Mouse (Mus musculus) stomach, embryonic 15.5 days (tissue): Measurements from ENCODE around the gene 2300002M23Rik. TPM values are rescaled to one million over a fixed set of nuclear protein-coding genes. Genes with fewer than 3 reads are reported as not detected.
A peak's percentile ranks its signal among the peaks of the same experiment; 100 is the strongest.

Source experiments
- ATAC-seq: fragments of 200-750 bp; cut with Nextera tagmentation; 2 replicates; pipeline ENCODE4 v1.8.0; 2017; ENCODE audit warnings: low read depth, moderate number of reproducible peaks, moderate TSS enrichment; ENCODE audit not compliant: insufficient read depth, low FRiP score
- H3K27ac ChIP-seq: fragments of 300-500 bp; sonication (generic); 2 replicates; pipeline ENCODE4 v1.5.1; 2015; ENCODE audit warnings: mild to moderate bottlenecking, inconsistent platforms
- H3K27me3 ChIP-seq: fragments of 300-500 bp; sonication (generic); replicated peaks from 2 replicates; pipeline ENCODE4 v1.6.1; 2015; ENCODE audit warnings: inconsistent platforms
- H3K36me3 ChIP-seq: fragments of 300-500 bp; sonication (generic); 2 replicates; pipeline ENCODE4 v1.6.1; 2015; ENCODE audit warnings: inconsistent platforms
- H3K4me1 ChIP-seq: fragments of 300-500 bp; sonication (generic); 2 replicates; pipeline ENCODE4 v1.6.1; 2015; ENCODE audit warnings: inconsistent platforms
- H3K4me2 ChIP-seq: fragments of 300-500 bp; sonication (generic); 2 replicates; pipeline ENCODE4 v1.6.1; 2015; ENCODE audit warnings: mild to moderate bottlenecking, inconsistent platforms
- H3K4me3 ChIP-seq: fragments of 300-500 bp; sonication (generic); replicated peaks from 2 replicates; pipeline ENCODE4 v1.5.1; 2015; ENCODE audit warnings: inconsistent platforms
- H3K9ac ChIP-seq: fragments of 300-500 bp; sonication (generic); 2 replicates; pipeline ENCODE4 v1.6.1; 2015; ENCODE audit warnings: inconsistent platforms
- H3K9me3 ChIP-seq: fragments of 300-500 bp; sonication (generic); 2 replicates; pipeline ENCODE4 v1.6.1; 2016; ENCODE audit warnings: inconsistent platforms
- WGBS: fragments of 180-500 bp; shearing (Covaris S2); methylation state at CpG from one replicate; pipeline ENCODE4 v1.1.7; 2015; 5-methylcytosine and 5-hydroxymethylcytosine counted together
- polyA plus RNA-seq: library from polyadenylated mRNA; unstranded; fragments of >200 nt; fragmentation: Nextera tagmentation; extraction: Ambion mirVana; gene quantifications from 2 replicates; pipeline ENCODE4 v1.2.1, GENCODE M21; 2015

2300002M23Rik gene
- polyA plus RNA-seq, 1 experiment from 2014 or later, result 36.1 TPM

DNA sequence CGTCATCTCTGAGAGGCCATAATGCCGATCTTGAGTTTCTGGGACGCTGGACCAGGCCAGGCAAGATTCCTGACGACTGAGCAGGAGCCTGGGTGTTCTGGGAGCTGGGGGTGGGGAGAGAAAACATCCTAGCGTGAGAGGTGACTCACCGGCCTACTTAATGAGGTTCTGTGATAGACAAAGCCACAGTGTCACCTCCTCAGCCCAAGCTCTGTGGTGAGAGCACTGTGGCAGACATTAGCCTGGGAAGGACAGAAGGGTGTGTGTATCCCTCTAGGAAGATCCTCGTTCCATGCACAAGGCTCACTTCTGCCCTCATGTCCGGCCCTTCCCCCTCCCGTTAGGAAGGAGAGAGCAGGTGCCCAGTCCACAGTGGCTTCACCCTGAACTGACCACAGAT lies 9.9 kb upstream of the 2300002M23Rik start:
- Histone ChIP-seq H3K4me2 (peak overlapping the region; percentile 19; the same call in 1 of the 2 replicates), H3K9me3 (no peaks in the 10 kb centered on the region), H3K9ac (no peak overlapping the region), H3K4me3 (no peak overlapping the region), H3K4me1 (no peaks in the 10 kb centered on the region), H3K36me3 (no peaks in the 10 kb centered on the region), H3K27me3 (no peaks in the 10 kb centered on the region), H3K27ac (peak overlapping the region; percentile 57; the same call in 1 of the 2 replicates)
- no peak for ATAC-seq
- 62% methylated on average over 9 of the region's 9 CpGs for WGBS

DNA sequence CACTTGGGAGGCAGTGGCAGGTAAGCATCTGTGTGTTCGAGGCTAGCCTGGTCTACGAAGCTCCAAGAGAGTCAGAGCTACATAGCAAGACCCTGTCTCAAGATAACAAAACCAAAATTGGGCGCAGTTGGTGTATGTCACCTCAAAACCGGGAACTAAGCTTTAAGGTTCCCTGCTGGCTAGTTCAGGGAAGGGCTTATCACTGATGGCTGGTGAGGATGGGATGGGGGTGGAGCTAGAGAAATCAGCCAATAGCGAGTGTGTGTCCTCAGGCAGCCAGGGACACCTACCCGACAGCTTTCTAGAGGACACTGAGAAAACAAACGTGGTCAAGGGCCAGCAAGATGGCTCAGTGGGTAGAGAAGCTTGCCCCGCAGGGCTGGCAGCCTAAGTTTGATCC lies 9.0 kb upstream of the 2300002M23Rik start:
- whole genome bisulfite sequencing, result 62% methylated on average over 8 of the region's 8 CpGs
- Histone ChIP-seq H3K4me3 (no peak overlapping the region), H3K4me2 (no peak overlapping the region), H3K4me1 (no peaks in the 10 kb centered on the region), H3K27ac (no peak overlapping the region), H3K9me3 (no peaks in the 10 kb centered on the region), H3K36me3 (no peaks in the 10 kb centered on the region), H3K9ac (no peak overlapping the region), H3K27me3 (no peaks in the 10 kb centered on the region)
- ATAC-seq, result no peak

DNA sequence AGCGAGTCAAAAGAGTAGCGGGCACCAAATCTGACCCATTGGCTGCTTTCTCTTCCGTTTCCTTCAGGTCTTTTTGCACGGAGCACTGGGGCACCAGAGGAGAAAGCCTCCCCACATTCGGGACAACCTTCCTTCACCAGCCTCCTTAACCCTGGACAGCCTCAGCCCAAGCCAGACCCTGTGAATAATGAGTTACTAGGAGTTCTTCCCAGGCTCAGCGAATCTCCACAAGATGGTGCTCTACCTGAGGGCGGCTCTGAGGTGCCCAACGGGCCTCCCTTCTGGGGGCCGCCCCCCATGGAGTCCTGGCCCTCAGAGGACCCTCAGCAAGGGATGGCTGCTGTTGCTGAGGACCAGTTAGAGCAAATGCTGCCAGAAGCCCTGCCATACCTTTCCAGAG lies 517 bp downstream of the 2300002M23Rik start:
- Histone ChIP-seq H3K4me2 (no peak overlapping the region), H3K9ac (no peak overlapping the region), H3K27me3 (peaks cover 18% of the 10 kb centered on the region), H3K4me3 (no peak overlapping the region), H3K9me3 (no peaks in the 10 kb centered on the region), H3K36me3 (no peaks in the 10 kb centered on the region), H3K4me1 (peaks cover 13% of the 10 kb centered on the region), H3K27ac (no peak overlapping the region)
- 27% methylated on average over 9 of the region's 9 CpGs for WGBS
- ATAC-seq, result no peak

DNA sequence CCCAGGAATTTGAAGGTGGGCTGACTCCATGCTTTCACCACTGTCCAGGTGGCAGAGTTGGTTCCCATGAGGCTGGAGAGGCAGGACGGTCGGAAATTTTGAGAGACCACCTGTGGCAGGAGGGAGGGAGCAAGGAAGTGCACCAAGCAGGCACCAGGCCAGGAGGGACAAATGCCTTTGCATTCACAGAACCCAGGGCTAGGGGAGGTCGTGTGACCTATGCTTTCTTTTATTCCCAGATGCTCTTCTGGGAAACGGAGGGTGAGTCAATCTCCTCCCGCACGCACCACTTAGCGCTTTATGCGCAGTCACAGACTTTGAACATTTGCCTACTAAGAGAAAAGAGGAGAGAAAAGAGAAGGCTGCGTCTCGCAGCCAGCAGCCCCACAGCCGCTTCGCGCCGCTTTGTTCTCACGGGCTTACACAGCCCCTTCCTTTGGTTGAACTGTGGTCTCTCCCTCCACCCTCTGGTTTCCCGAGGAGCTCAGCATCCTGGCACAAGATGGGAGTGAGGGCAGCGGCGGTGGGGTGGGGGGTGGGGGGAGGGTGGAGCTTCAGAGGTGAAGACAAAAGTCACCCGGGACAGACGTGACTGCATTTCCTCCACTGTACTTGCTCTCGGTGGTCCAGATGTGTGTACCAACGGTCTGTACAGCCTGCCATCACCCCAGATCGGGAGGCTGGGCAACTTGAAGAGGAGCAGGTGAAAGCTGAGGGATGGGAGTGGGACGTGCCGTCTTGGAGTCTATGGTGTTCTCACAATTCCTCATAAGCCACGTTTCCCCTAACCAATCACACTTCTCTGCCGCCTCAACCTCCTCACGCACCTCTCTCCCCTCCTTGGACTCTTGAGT lies 2.1 kb downstream of the 2300002M23Rik start:
- no peaks in the 10 kb centered on the region for H3K9me3 ChIP-seq
- WGBS, result 5% methylated on average over 28 of the region's 28 CpGs
- H3K4me2 ChIP-seq, result peak overlapping the region; percentile 50
- no peak overlapping the region for H3K9ac ChIP-seq
- peaks cover 18% of the 10 kb centered on the region for H3K27me3 ChIP-seq
- peak; percentile 10; the same call in 1 of the 2 replicates for ATAC-seq
- peaks cover 13% of the 10 kb centered on the region for H3K4me1 ChIP-seq
- no peaks in the 10 kb centered on the region for H3K36me3 ChIP-seq
- no peak overlapping the region for H3K27ac ChIP-seq
- H3K4me3 ChIP-seq, result peak overlapping the region; percentile 23

DNA sequence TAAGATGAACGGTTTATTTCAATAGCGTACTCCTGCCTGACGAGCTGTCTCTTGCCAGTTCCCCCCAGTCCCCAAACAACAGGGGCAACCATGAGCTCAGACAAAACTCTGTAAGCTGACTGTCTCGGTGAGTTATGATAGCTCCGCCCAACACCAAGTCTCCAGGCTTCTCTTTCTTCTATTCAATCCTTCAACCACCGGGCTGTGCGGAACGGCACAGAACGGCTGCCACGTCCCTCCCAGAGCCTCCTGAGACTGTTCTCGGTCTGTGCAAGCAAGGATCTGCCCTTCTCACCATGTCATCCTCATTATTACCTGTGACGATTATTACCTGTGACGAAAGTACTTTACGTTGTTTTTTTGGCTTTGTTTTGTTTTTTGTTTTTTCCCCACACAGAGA lies 3.6 kb downstream of the 2300002M23Rik start:
- no peaks in the 10 kb centered on the region for H3K9me3 ChIP-seq
- no peak overlapping the region for H3K4me2 ChIP-seq
- H3K27ac ChIP-seq, result no peak overlapping the region
- peaks cover 13% of the 10 kb centered on the region for H3K4me1 ChIP-seq
- H3K4me3 ChIP-seq, result no peak overlapping the region
- H3K27me3 ChIP-seq, result peaks cover 18% of the 10 kb centered on the region
- ATAC-seq, result no peak
- H3K9ac ChIP-seq, result no peak overlapping the region
- no peaks in the 10 kb centered on the region for H3K36me3 ChIP-seq
- 67% methylated on average over 14 of the region's 14 CpGs for WGBS

DNA sequence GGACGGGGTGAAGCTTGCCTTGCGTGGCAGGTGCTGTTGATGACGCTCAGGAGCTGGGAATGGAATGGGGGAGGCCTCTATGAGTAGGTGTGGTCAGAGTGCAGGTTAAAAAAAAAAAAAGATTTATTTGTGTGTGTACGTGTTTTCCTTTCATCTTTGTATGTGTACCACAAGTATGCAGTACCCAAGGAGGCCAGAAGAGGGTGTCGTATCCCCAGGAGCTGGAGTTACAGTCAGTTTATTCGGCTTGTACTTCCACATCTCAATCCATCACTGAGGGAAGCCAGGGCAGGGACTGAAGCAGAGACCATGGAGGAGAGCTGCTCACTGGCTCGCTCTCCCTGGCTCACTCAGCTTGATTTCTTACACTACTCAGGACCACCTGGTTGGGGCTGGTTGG lies 4.2 kb downstream of the 2300002M23Rik start:
- Histone ChIP-seq H3K27ac (no peak overlapping the region), H3K9me3 (no peaks in the 10 kb centered on the region), H3K4me3 (no peak overlapping the region), H3K4me1 (peaks cover 13% of the 10 kb centered on the region), H3K9ac (no peak overlapping the region), H3K27me3 (peaks cover 18% of the 10 kb centered on the region), H3K36me3 (no peaks in the 10 kb centered on the region), H3K4me2 (no peak overlapping the region)
- 89% methylated on average over 7 of the region's 7 CpGs for WGBS
- ATAC-seq, result no peak

DNA sequence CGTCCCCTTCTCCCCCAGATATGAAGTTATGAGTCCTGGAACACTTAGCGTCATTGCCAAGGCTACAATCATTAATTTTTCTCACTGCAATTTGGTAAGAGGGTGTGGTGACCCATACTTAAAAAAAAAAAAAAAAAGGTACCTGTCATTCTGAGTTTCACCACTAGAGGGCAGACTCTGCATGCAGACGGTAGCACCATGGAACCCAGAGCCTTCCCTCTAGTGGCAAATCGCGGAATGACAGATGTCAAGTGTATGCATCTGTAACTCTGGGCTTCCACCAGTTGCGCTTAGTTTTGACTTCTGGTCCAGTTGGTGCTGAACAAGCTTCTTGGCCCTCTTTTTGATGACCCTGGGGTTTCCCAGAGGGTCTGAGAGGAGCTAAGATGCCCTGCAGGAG lies 11.0 kb downstream of the 2300002M23Rik start:
- Histone ChIP-seq H3K27me3 (no peaks in the 10 kb centered on the region), H3K9ac (no peak overlapping the region), H3K4me2 (no peak overlapping the region), H3K4me1 (no peaks in the 10 kb centered on the region; the same call in 1 of the 2 replicates), H3K27ac (no peak overlapping the region), H3K4me3 (no peak overlapping the region), H3K36me3 (no peaks in the 10 kb centered on the region), H3K9me3 (no peaks in the 10 kb centered on the region)
- WGBS, result 20% methylated on average over 6 of the region's 6 CpGs
- ATAC-seq, result no peak

DNA sequence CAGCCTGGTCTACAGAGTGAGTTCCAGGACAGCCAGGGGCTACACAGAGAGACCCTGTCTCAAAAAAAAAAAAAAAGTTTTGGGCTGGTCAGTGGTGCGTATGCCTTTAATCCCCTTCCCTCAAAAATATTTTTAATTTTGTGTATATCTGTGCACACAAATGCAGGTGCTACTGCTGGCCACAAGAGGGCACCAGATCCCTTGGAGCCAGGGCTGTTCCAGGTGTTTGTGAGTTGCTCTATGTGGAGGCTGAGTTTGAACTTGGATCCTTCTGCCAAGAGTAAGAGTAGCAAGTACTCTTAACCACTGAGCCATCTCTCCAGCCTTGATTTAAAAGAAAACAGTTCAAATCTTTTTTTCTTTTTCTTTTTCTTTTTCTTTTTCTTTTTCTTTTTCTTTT lies 15.7 kb downstream of the 2300002M23Rik start:
- Histone ChIP-seq H3K9me3 (no peaks in the 10 kb centered on the region), H3K9ac (no peak overlapping the region), H3K4me1 (no peaks in the 10 kb centered on the region), H3K36me3 (no peaks in the 10 kb centered on the region), H3K27ac (no peak overlapping the region), H3K27me3 (no peaks in the 10 kb centered on the region), H3K4me3 (no peak overlapping the region), H3K4me2 (no peak overlapping the region)
- ATAC-seq, result no peak
- 88% methylated on average over 1 of the region's 1 CpGs for WGBS

DNA sequence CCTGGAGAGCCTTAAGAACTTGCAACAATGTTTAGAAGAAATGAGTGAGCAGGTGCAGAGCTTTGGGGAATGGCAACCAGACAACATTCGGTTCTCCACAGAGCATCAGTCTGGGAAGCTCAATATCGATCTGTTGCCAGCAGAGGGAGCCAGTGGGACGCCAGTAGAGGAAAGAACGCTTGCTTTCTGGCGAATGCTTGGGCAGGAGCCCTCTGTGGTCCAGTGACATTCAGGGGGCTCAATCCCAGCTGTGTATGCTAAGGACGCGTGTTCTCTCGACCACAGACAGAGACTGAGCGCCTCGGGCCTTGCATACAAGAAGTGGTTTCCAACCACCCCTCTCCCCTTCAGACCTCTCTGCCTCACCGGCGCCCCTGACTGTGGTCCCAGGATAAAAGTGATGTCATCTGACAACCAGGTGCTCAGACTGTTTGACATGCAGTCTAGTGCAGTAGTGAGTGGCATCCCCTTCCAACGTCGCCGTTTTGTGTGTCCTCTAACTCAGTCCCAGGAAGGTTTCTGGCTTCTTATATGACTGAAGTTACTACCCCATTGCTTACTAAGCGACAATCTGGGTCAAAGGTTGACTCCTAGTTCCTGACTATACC lies 17.2 kb downstream of the 2300002M23Rik start:
- no peak for ATAC-seq
- Histone ChIP-seq H3K4me3 (no peak overlapping the region), H3K9ac (no peak overlapping the region), H3K27ac (no peak overlapping the region), H3K27me3 (no peaks in the 10 kb centered on the region), H3K9me3 (no peaks in the 10 kb centered on the region), H3K36me3 (no peaks in the 10 kb centered on the region), H3K4me1 (no peaks in the 10 kb centered on the region), H3K4me2 (peak overlapping the region; percentile 33; the same call in 1 of the 2 replicates)
- WGBS, result 14% methylated on average over 16 of the region's 16 CpGs

DNA sequence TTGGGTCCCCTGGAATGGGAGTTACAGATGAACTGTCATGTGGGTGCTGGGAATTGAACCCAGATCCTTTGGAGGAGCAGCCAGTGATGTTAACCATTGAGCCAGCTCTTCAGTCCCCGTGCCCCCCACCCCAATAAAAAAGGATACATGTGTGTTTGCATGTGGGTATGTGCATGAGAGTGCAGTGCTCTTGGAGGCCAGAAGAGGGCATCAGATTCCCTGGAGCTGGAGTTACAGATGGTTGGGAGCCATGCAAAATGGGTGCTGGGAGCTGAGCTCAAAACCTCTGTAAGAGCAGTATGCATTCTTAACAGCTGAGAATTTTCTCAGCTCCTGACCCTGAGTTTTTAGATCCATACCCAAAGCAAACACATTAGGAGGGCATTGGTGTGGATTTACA lies 20.0 kb downstream of the 2300002M23Rik start:
- 82% methylated on average over 1 of the region's 1 CpGs for WGBS
- no peaks in the 10 kb centered on the region for H3K27me3 ChIP-seq
- no peak overlapping the region for H3K9ac ChIP-seq
- H3K4me3 ChIP-seq, result no peak overlapping the region
- H3K4me1 ChIP-seq, result no peaks in the 10 kb centered on the region
- H3K27ac ChIP-seq, result no peak overlapping the region
- no peaks in the 10 kb centered on the region for H3K36me3 ChIP-seq
- ATAC-seq, result no peak
- H3K9me3 ChIP-seq, result no peaks in the 10 kb centered on the region
- no peak overlapping the region for H3K4me2 ChIP-seq

DNA sequence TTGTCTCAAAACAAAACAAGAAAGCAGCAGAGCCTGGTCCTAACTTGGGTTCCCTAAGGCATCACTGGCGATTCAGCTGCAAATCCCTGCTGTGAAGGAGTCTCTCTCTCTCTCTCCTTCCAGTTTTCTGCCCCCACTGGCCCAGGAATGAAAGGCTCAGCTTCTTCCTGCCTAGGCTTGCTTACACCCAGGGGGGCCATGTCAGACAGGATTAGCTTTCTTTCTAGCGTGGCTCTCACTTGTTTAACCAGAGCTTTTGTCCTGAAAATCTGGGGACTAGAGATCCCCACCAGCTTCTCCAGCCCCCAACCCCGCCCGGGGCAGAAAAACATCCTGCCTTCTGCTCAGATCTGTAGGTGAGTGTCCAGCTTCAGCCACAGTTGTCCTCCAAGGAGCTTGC lies 21.1 kb downstream of the 2300002M23Rik start:
- ATAC-seq, result no peak
- no peak overlapping the region for H3K4me3 ChIP-seq
- WGBS, result 40% methylated on average over 4 of the region's 4 CpGs
- no peak overlapping the region for H3K9ac ChIP-seq
- no peaks in the 10 kb centered on the region for H3K36me3 ChIP-seq
- no peaks in the 10 kb centered on the region for H3K27me3 ChIP-seq
- H3K27ac ChIP-seq, result no peak overlapping the region
- H3K4me1 ChIP-seq, result no peaks in the 10 kb centered on the region
- no peaks in the 10 kb centered on the region for H3K9me3 ChIP-seq
- H3K4me2 ChIP-seq, result no peak overlapping the region

DNA sequence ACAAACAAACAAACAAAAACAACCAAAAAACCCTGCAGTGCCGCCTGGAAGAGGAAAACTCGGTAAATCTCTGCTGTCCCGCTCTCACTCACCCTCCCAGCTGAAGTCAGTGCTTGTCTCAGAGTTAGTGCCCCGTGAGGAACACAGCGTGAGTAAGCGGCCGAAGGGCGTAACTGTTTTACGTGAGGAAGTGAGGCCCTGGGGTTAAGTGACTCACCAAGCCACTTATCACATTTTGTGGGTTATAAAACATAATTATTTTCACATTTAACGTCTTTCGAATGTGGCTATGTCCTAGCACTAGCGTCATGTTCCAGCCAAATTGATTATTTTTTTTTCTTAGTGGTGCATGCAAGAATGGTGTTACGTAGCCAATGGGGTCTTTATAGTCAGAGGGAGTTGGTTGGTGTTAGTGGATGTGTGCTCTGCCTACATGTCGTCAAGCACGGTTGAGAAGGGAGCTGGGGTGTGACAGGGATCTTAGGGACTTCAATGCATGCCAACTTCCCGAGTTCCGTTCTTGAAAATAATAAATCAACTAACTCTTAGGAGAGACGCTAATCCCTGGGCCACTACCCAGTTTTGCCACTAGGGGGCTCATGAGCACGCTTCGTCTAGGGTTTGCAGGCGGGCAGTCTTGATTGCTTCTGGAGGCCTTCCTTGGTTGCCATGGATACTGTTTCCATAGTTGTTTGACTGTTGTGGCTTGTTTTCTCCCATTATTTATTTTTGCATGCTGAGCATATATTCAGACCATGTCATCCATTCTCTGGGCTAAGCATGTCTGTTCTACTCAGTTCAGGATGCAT lies 23.4 kb downstream of the 2300002M23Rik start:
- peak overlapping the region; percentile 76 for H3K27ac ChIP-seq
- no peaks in the 10 kb centered on the region for H3K36me3 ChIP-seq

More for the DNA sequence above, 23.4 kb downstream of the 2300002M23Rik start:
- Histone ChIP-seq H3K27me3 (no peaks in the 10 kb centered on the region), H3K9ac (no peak overlapping the region), H3K4me1 (no peaks in the 10 kb centered on the region), H3K4me2 (peak overlapping the region; percentile 25; the same call in 1 of the 2 replicates), H3K4me3 (no peak overlapping the region), H3K9me3 (no peaks in the 10 kb centered on the region)
- ATAC-seq, result peak; percentile 52; the same call in 1 of the 2 replicates
- WGBS, result 44% methylated on average over 21 of the region's 21 CpGs
